Mouse (Mus musculus): ENCODE results near the gene Mtfr1l. TPM values are rescaled to one million over a fixed set of nuclear protein-coding genes. Genes with fewer than 3 reads are reported as not detected.

Gene Mtfr1l
- total and polyA plus RNA-seq, 3 experiments, result 54.5 to 119 (median 55.6) TPM

DNA sequence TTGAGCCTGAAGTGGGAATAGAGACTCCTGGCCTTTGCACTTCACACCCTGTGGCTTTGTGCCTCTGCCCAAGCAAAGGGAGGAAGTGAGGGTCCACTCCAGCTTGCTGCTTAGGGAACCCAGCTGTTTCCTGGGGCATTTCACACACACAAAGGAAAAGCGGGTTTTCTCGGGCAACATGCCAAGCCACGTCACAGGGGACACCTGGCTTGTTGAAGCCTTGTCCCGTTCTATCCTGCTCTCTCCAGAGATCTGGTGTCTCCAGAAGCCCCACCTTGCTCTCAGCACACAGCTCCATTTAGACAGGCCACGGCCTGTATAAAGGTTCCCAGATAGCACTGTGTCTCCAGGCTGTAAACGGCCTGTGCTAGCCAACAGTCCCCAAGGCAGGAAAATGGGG lies 43.5 kb downstream of the Mtfr1l start:
- H3K27me3 ChIP-seq (ENCODE audit: insufficient read depth, low read length), result peaks cover 28% of the 10 kb centered on the region
- no peak overlapping the region for H3K4me3 ChIP-seq (ENCODE audit: low read depth, low read length)
- no peaks in the 10 kb centered on the region for H3K9me3 ChIP-seq (replicated peaks)
- ATAC-seq (ENCODE audit: extremely low read depth, insufficient number of reproducible peaks, low FRiP score, poor library complexity, severe bottlenecking) (no peak), DNase-seq (ENCODE audit: low spot score) (no peak)
- H3K4me1 ChIP-seq (ENCODE audit: insufficient read depth, low read depth, low read length), result peaks cover 55% of the 10 kb centered on the region
- TF ChIP-seq GATA2 (IDR thresholded peaks at IDR 0.05; ENCODE audit: borderline replicate concordance, low read depth, low read length) (no peak), CTCF (IDR thresholded peaks at IDR 0.05; ENCODE audit: low read depth, low read length) (no peak), TAL1 (conservative IDR thresholded peaks at IDR 0.05; ENCODE audit: low read depth, low read length) (no peak), POLR2AphosphoS5 (IDR thresholded peaks at IDR 0.05; ENCODE audit: insufficient replicate concordance, low read depth, low read length) (no peak), GATA1 (IDR thresholded peaks at IDR 0.05; ENCODE audit: borderline replicate concordance, low read length) (no peak)
- no peaks in the 10 kb centered on the region for H3K36me3 ChIP-seq (replicated peaks)

- no peak for TF ChIP-seq POLR2AphosphoS5 (IDR thresholded peaks at IDR 0.05; ENCODE audit: insufficient replicate concordance, low read depth, low read length)
- no peak for TF ChIP-seq GATA1 (IDR thresholded peaks at IDR 0.05; ENCODE audit: borderline replicate concordance, low read length)
- no peak for TF ChIP-seq CTCF (IDR thresholded peaks at IDR 0.05; ENCODE audit: low read depth, low read length)
- TF ChIP-seq TAL1 (conservative IDR thresholded peaks at IDR 0.05; ENCODE audit: low read depth, low read length), result no peak
- TF ChIP-seq GATA2 (IDR thresholded peaks at IDR 0.05; ENCODE audit: borderline replicate concordance, low read depth, low read length), result no peak
- Histone ChIP-seq H3K9me3 (replicated peaks) (no peaks in the 10 kb centered on the region), H3K4me3 (ENCODE audit: low read depth, low read length) (no peak overlapping the region), H3K27me3 (ENCODE audit: insufficient read depth, low read length) (peaks cover 35% of the 10 kb centered on the region), H3K36me3 (replicated peaks) (no peaks in the 10 kb centered on the region), H3K4me1 (ENCODE audit: insufficient read depth, low read depth, low read length) (peaks cover 39% of the 10 kb centered on the region)
- DNase-seq (ENCODE audit: low spot score), result no peak
- ATAC-seq (ENCODE audit: extremely low read depth, insufficient number of reproducible peaks, low FRiP score, poor library complexity, severe bottlenecking), result no peak
These were observed 45.1 kb downstream of the Mtfr1l start for GRCm38 (mm10) chr4:134489986-134490665.

DNA sequence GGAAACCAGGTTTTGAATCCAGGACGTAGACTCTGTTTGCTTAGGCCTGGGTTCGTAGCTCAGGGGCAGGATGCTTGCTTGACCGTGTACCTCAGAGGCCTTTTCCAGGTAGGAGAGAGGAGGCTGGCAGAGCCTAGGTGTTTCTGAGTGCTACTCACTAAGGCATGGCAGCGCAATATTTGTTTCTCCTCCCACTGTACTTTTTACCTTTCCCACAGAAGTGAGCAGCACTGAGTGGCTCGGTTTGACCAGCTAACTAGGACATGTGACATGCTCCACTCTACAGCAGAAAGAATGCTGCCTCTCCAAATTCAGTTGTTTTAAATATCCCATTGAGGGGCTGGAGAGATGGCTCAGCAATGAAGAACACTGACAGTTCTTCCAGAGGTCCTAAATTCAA lies 47.0 kb downstream of the Mtfr1l start:
- no peak for ATAC-seq (ENCODE audit: extremely low read depth, insufficient number of reproducible peaks, low FRiP score, poor library complexity, severe bottlenecking)
- Histone ChIP-seq H3K9me3 (replicated peaks) (no peaks in the 10 kb centered on the region), H3K27me3 (ENCODE audit: insufficient read depth, low read length) (peaks cover 53% of the 10 kb centered on the region), H3K36me3 (replicated peaks) (no peaks in the 10 kb centered on the region), H3K4me1 (ENCODE audit: insufficient read depth, low read depth, low read length) (peaks cover 22% of the 10 kb centered on the region), H3K4me3 (ENCODE audit: low read depth, low read length) (no peak overlapping the region)
- TF ChIP-seq GATA1 (IDR thresholded peaks at IDR 0.05; ENCODE audit: borderline replicate concordance, low read length) (no peak), POLR2AphosphoS5 (IDR thresholded peaks at IDR 0.05; ENCODE audit: insufficient replicate concordance, low read depth, low read length) (no peak), GATA2 (IDR thresholded peaks at IDR 0.05; ENCODE audit: borderline replicate concordance, low read depth, low read length) (no peak), CTCF (IDR thresholded peaks at IDR 0.05; ENCODE audit: low read depth, low read length) (no peak), TAL1 (conservative IDR thresholded peaks at IDR 0.05; ENCODE audit: low read depth, low read length) (no peak)
- DNase-seq (ENCODE audit: low spot score), result no peak

DNA sequence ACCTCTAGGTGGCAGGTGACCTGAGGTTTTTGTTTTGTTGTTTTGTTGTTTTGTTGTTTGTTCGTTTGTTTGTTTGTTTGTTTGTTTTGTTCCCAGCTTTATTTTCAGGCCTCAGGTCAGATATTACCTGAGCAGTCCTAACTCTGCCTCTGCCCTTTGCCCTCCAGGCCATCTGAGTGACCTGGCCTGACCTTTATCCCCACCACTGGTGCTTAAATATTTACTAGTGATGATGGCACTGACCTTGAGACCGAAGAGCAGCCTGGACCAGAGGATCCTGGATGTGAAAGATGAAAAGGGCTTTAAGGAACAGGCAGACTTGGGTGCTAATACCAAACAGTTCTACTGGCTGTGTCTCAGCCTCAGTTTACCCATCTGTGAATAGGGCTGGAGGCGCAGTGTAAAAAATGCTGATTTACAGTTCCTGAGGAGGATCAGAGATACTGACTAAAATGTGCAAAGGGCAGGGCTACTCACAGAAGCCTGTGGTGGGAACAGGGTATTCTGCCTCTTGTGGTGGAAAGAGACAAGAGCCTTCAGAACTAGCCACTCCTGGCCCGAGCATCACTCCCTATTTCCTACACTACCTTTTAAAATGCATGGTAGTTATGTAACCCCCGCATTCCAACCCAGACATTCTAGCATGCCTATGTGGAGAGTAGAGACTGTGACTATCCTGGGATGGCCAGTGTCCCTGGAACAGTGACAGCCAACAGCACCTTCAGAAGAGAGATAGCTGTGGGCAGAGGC lies 49.9 kb downstream of the Mtfr1l start:
- no peaks in the 10 kb centered on the region for H3K9me3 ChIP-seq (replicated peaks)
- DNase-seq (ENCODE audit: low spot score), result no peak
- no peaks in the 10 kb centered on the region for H3K36me3 ChIP-seq (replicated peaks)
- H3K27me3 ChIP-seq (ENCODE audit: insufficient read depth, low read length), result peaks cover 54% of the 10 kb centered on the region
- H3K4me1 ChIP-seq (ENCODE audit: insufficient read depth, low read depth, low read length), result peaks cover 14% of the 10 kb centered on the region
- no peak overlapping the region for H3K4me3 ChIP-seq (ENCODE audit: low read depth, low read length)
- TF ChIP-seq POLR2AphosphoS5 (IDR thresholded peaks at IDR 0.05; ENCODE audit: insufficient replicate concordance, low read depth, low read length) (no peak), GATA2 (IDR thresholded peaks at IDR 0.05; ENCODE audit: borderline replicate concordance, low read depth, low read length) (no peak), GATA1 (IDR thresholded peaks at IDR 0.05; ENCODE audit: borderline replicate concordance, low read length) (no peak), CTCF (IDR thresholded peaks at IDR 0.05; ENCODE audit: low read depth, low read length) (no peak), TAL1 (conservative IDR thresholded peaks at IDR 0.05; ENCODE audit: low read depth, low read length) (no peak)
- no peak for ATAC-seq (ENCODE audit: extremely low read depth, insufficient number of reproducible peaks, low FRiP score, poor library complexity, severe bottlenecking)

DNA sequence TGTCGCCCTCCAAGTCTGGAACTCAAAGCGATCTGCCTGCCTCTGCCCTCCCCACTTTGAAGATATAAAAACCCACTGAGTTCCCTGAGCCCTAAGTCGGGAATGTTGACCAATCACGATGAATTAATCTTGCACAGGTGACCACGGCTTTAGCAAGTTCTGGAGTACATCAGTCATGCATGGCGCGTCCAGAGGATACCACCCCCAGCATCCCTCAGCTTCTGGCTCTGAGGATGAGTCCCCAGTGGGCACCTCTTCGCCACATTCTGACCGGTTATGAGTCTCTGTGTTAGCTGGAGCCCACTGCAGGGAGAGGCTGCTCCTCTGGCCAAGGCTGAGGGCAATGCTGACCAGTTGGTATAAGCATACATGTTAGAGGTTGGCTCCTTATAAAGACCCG lies 51.0 kb downstream of the Mtfr1l start:
- TF ChIP-seq POLR2AphosphoS5 (IDR thresholded peaks at IDR 0.05; ENCODE audit: insufficient replicate concordance, low read depth, low read length), result no peak
- no peak for TF ChIP-seq CTCF (IDR thresholded peaks at IDR 0.05; ENCODE audit: low read depth, low read length)
- no peak for TF ChIP-seq GATA1 (IDR thresholded peaks at IDR 0.05; ENCODE audit: borderline replicate concordance, low read length)
- no peak for TF ChIP-seq TAL1 (conservative IDR thresholded peaks at IDR 0.05; ENCODE audit: low read depth, low read length)
- TF ChIP-seq GATA2 (IDR thresholded peaks at IDR 0.05; ENCODE audit: borderline replicate concordance, low read depth, low read length), result no peak
- Histone ChIP-seq H3K36me3 (replicated peaks) (no peaks in the 10 kb centered on the region), H3K4me1 (ENCODE audit: insufficient read depth, low read depth, low read length) (peaks cover 8% of the 10 kb centered on the region), H3K9me3 (replicated peaks) (no peaks in the 10 kb centered on the region), H3K4me3 (ENCODE audit: low read depth, low read length) (no peak overlapping the region), H3K27me3 (ENCODE audit: insufficient read depth, low read length) (peaks cover 54% of the 10 kb centered on the region)
- no peak for ATAC-seq (ENCODE audit: extremely low read depth, insufficient number of reproducible peaks, low FRiP score, poor library complexity, severe bottlenecking)
- no peak for DNase-seq (ENCODE audit: low spot score)

GRCm38 (mm10) chr4:134483696-134484095 lies 51.5 kb downstream of the Mtfr1l start:
- no peak for TF ChIP-seq TAL1 (conservative IDR thresholded peaks at IDR 0.05; ENCODE audit: low read depth, low read length)
- TF ChIP-seq GATA2 (IDR thresholded peaks at IDR 0.05; ENCODE audit: borderline replicate concordance, low read depth, low read length), result no peak
- TF ChIP-seq POLR2AphosphoS5 (IDR thresholded peaks at IDR 0.05; ENCODE audit: insufficient replicate concordance, low read depth, low read length), result no peak
- TF ChIP-seq CTCF (IDR thresholded peaks at IDR 0.05; ENCODE audit: low read depth, low read length), result no peak
- no peak for TF ChIP-seq GATA1 (IDR thresholded peaks at IDR 0.05; ENCODE audit: borderline replicate concordance, low read length)
- Histone ChIP-seq H3K36me3 (replicated peaks) (no peaks in the 10 kb centered on the region), H3K4me1 (ENCODE audit: insufficient read depth, low read depth, low read length) (peaks cover 8% of the 10 kb centered on the region), H3K4me3 (ENCODE audit: low read depth, low read length) (no peak overlapping the region), H3K9me3 (replicated peaks) (no peaks in the 10 kb centered on the region), H3K27me3 (ENCODE audit: insufficient read depth, low read length) (peaks cover 54% of the 10 kb centered on the region)
- no peak for DNase-seq (ENCODE audit: low spot score)
- ATAC-seq (ENCODE audit: extremely low read depth, insufficient number of reproducible peaks, low FRiP score, poor library complexity, severe bottlenecking), result no peak
